Mouse (Mus musculus): Measurements from ENCODE around the gene Fam228b.
"Not testable (repeated sequence)": the region's sequence is repeated elsewhere in the genome, so short reads cannot be mapped to it uniquely, and the experiment has no call there.

Gene Fam228b

GRCm38 (mm10) chr12:4742183-4742582 lies 26.9 kb downstream of the Fam228b start:
- no peak for DNase-seq (ENCODE audit: low spot score)

- no peak for DNase-seq (ENCODE audit: low spot score)
Measured at GRCm38 (mm10) chr12:4740823-4741222, 28.2 kb downstream of the Fam228b start.

DNA sequence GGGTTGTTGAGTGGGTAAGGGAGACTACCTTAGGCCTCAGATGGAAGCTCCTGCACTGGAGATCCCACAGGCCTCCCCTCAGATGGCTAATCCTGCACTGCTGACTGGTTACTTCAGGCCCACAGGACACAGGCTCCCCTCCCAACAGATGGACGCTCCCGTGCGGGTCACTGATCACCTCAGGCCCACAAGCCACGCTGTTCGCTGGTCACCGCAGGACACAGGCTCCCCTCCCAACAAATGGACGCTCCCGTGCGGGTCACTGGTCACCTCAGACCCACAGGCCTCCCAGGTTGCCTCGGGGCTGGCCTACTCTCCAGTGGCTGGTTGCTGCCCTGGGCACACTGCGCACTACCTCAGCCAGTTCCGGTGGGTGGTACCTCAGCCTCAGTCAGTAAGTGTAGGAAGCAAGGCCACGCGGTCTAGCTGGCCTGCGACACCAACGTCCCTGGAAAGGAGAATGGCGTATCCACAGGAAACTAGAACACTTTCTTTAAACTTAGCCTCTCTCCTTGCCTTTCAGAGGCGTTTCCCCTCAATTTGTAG lies 31.0 kb downstream of the Fam228b start, which contains the start of gene Fam228a:
TSS of gene Fam228a (minus strand) at position 400 of the 546 bp plus-strand sequence.
- no peak for DNase-seq (ENCODE audit: low spot score)

- no peak for DNase-seq (ENCODE audit: low spot score)
Measured at GRCm38 (mm10) chr12:4732332-4732731, 36.7 kb downstream of the Fam228b start.

- DNase-seq (ENCODE audit: low spot score): no peak
Measured at GRCm38 (mm10) chr12:4731629-4732028, 37.4 kb downstream of the Fam228b start.

DNA sequence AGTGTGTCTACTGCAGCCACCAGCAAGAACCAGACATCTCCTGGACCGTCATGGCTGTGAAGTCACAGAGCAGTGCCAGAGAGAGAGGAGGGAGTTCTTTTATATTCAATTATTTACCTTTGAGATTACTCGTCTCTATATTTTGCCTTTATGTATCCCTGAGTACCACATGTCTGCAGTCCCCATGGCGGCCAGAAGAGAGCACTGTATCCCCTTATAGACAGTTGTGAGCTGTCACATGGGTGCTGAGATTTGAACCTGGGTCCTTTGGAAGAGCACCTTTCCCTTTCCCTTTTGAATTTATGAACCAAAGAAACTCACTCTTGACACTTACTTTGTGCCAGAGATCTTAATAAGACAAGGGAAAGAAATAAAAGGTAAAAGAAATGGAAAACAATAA lies 39.9 kb downstream of the Fam228b start:
- DNase-seq (ENCODE audit: low spot score): no peak

DNA sequence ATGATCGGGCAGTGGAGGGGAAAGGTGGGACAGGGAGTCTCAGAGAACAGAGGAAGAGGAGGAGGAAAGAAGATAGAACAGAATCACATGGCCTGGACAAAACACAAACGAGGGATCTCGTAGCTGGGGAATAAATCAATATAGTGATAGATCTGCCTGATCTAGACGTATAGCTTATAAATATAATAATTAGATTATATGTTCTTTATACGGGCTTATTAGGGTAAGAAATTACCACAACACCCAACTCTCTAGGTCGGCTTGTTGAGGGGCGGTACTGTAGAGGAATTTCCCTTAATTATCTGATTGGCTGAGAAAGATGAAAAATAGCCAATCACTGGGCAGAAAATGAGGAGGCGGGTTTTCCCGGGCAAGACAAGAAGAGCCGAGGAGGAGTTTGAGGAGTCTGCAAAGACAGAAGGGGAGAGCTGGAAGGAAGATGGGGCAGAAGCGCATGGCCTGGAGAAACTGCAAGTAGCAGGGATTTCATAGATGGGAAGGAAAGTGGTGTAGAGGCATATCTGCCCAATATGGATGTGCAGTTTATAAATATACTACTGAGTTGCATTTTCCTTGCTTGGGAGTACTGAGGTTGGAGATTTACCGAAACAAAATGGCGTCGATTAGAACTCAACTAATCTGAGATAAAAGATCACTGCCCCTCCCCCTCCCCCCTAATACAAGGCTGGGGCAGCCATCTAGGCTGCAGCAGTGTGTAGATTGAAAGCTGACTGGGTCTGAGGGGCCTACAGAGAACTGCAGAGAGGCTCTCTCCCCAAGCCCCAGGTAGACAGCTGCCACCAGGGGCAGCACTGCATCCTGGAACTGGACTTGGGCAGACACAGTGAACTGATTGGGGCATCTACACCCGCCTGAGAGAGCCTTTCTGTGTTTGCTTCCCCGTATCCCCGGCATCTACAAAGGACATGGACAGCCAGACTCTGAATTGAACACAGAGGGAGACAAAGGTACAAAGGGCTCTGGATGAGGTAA lies 49.0 kb downstream of the Fam228b start:
- DNase-seq (ENCODE audit: low spot score): no peak

GRCm38 (mm10) chr12:4719066-4719761 lies 49.9 kb downstream of the Fam228b start:
- no peak for DNase-seq (ENCODE audit: low spot score)

DNA sequence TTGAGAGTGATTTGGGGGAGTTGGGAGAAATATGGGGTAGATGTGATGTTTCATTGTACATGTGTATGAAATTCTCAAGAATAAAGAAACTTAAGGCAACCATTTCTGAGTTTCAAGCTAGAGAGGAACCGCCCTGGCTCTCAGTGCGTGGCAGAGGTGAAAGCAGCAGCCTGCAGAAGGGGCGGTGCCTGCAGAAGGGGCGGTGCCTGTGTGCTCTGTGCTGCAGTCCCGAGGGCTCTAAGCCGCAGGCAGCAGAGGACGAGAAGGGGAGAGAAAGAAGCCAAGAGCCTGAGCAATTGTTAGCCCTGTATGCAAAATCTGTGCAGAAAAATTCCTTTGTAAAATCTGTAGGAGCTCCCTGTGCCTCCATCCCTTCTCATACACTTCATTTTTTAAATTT lies 51.6 kb downstream of the Fam228b start:
- DNase-seq (ENCODE audit: low spot score): no peak

DNA sequence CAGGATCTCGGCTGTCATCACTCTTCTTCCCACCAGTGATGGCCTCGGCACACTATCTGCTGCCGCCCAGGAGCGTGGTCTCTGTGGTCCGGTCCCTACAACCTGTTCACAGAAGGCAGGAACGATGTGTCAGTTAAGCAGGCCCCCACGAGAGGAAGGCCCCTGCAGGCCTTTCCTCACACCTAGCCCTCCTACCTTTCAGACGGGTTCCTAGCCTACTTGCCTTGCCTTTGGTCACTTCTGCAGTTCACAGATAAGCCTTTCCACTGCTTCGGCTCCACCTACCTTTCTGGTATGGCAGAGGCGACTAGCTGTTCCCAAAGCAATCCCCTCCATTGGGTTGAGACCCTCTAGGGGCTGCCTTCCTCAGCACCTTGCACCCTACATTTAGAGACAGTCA lies 53.5 kb downstream of the Fam228b start:
- no peak for DNase-seq (ENCODE audit: low spot score)

- DNase-seq (ENCODE audit: low spot score): no peak
Measured at GRCm38 (mm10) chr12:4713361-4713760, 55.7 kb downstream of the Fam228b start.

GRCm38 (mm10) chr12:4709926-4710325 lies 59.1 kb downstream of the Fam228b start:
- no peak for DNase-seq (ENCODE audit: low spot score)

DNA sequence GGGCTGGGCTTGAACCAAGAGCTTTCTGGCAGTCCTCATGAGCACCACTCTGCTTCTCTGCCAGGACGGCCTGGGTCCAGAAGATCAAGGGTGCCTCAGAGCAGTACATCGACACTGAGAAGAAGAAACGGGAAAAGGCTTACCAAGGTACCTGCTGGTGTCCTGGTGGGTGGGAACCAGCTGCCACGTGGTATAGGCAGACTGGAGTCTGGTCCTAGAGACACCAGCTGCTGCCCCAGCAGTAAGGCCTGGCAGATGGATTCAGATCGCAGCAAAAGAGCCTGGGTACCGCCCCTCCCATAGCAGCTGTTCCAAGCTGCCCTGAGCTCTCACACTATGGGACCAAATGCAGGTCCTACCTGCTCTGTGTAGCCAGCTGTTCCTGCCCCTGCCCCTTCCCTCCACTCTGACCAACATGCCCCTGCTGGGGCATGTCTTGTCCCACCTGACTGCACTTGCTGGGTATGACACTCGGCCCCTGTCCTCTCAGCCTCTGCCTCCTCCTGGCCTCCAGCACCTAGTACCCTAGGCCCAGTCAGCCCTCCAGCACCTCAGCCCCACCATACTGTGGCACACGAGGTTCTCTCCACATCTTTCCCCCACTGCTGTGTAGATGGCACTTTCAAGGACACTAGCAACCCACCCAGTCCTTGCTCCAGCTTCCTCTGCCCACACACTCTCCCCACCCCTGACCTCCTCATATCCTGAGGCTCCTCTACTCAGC lies 60.0 kb downstream of the Fam228b start:
- DNase-seq (ENCODE audit: low spot score): no peak

GRCm38 (mm10) chr12:4708296-4708695 lies 60.8 kb downstream of the Fam228b start:
- no peak for DNase-seq (ENCODE audit: low spot score)

GRCm38 (mm10) chr12:4707488-4708017 lies 61.5 kb downstream of the Fam228b start:
- DNase-seq (ENCODE audit: low spot score): no peak

GRCm38 (mm10) chr12:4706901-4707300 lies 62.2 kb downstream of the Fam228b start:
- DNase-seq (ENCODE audit: low spot score): no peak

DNA sequence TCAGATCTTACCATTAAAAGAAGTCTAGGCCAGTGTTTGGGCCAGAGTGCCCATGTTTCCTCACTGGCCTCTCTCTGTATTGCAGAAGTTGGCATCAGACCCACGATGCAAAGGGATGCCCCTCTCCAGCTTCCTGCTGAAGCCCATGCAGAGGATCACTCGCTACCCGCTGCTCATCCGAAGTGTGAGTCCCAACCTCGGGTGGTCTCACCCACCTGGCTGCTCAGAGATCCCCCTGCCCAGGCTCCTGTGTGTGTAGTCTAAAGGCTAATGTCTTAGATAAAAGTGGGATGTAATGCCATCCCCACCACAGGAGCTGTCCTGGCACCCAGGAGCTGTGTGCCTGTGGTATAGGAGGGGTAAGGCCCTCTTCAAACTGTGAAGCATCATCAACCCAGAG lies 62.9 kb downstream of the Fam228b start:
- no peak for DNase-seq (ENCODE audit: low spot score)

DNA sequence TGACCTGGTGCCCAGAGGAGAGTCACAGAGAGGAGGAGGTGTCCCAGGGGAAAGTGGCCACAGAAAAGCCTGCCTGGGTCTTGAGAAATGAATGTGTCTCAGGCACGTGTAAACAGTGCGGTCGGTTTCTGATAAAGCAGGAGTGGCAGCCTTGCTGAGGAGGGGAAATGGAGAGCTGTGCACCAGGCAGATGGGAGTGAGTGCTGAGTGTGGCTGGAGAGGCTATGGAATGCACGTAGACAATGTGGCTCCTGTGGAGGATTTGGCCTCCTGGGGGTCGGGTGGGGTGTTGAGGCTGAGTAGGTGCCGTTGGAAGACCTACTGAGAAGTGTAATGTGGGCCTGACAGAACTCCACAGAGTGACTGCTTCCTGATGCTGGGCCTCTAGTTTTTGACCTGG lies 63.4 kb downstream of the Fam228b start:
- DNase-seq (ENCODE audit: low spot score): not testable (repeated sequence)

- no peak for DNase-seq (ENCODE audit: low spot score)
Measured at GRCm38 (mm10) chr12:4694534-4694933, 74.5 kb downstream of the Fam228b start.

- DNase-seq (ENCODE audit: low spot score): no peak
Measured at GRCm38 (mm10) chr12:4691193-4691592, 77.9 kb downstream of the Fam228b start.

Measured in urinary bladder, postnatal 14 days (tissue).